Mouse (Mus musculus): ENCODE data around the gene Syngr4. TPM values are rescaled to one million over a fixed set of nuclear protein-coding genes. Genes with fewer than 3 reads are reported as not detected.
A peak's percentile ranks its signal among the peaks of the same experiment; 100 is the strongest.

Syngr4 gene
- polyA plus RNA-seq, 1 experiment from 2014 or later: 0.82 TPM

DNA sequence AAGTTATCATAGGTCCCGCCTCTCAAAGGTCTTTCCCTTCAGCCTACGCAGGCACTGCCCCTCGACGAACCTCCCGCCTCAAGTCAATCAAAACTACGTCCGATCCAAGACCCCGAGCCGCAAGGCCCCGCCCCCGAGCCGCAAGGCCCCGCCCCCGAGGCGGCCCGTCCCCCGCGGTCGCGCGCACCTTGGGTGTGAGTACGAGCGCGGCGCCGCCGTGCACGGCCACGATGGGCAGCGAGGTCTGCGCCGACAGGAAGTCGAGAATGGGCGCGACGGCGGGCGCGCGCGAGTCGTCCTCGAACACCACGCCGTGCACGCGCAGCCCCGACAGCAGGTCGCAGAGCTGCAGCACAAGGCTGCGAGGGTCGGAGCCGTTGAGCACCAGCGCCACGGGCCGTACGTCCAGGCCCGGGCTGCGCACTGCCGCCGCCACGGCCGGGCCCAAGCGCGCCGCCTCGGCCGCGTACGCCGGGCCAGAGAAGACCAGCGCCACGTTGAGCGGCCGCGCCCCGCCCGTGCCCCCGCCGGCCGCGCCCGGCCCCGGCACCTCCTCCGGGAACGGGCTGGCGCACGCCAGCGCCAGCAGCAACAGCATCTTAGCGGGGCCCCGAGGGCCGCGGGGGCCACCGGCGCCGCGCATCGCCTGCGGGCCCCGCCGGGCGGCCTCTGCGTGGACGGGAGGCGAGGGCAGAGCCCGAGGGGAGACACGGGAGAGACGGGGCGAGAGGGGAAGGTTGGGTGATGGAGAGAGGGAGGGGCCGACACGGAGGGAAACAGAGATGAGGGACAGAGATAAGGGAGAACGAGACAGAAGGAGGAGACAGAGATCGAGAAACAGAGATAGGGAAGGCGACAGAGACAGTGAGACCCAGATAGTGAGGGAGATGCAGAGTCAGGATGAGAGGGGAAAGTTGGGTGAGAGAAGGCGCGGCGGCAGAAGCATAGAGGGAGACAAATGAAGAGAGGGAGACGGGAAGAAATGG, 30.3 kb downstream of the Syngr4 start:
- Histone ChIP-seq H3K9ac (ENCODE audit: low read length) (peak overlapping the region; percentile 71), H3K9me3 (ENCODE audit: control insufficient read depth, low read length) (no peaks in the 10 kb centered on the region), H3K36me3 (ENCODE audit: control insufficient read depth, insufficient read depth, low read length) (no peaks in the 10 kb centered on the region), H3K27me3 (ENCODE audit: control insufficient read depth, insufficient read depth, low read length) (peaks cover 36% of the 10 kb centered on the region), H3K4me1 (ENCODE audit: control insufficient read depth, insufficient read depth, low read length) (peaks cover 18% of the 10 kb centered on the region), H3K27ac (ENCODE audit: low read depth, low read length) (no peak overlapping the region), H3K4me3 (ENCODE audit: low read depth, low read length) (peak overlapping the region; percentile 59), H3K4me2 (ENCODE audit: low read depth) (peak overlapping the region; percentile 67)
- DNase-seq (ENCODE audit: low spot score) (peak; percentile 96), ATAC-seq (ENCODE audit: insufficient read depth, low FRiP score, low TSS enrichment) (peak; percentile 59)
- WGBS: 1% methylated on average over 113 of the region's 117 CpGs

DNA sequence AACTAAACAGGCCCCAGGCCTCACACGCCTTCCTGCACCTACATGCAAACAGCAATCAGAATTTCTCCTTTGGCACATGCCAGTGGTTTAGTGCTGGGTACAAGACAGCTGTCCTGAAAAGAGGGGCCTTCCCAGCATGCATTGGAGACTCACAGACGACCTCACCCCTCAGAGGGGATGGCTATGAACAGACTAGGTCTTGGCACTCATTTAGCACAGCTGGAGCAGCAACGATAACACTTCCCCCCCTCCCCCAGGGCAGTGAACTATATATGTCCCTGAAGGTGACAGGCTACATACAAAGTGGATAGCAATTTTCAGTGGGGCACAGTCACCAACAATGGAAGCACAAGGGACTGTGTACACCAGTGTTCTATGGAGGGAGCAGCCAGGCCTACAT, 32.1 kb downstream of the Syngr4 start:
- Histone ChIP-seq H3K9ac (ENCODE audit: low read length) (no peak overlapping the region), H3K27me3 (ENCODE audit: control insufficient read depth, insufficient read depth, low read length) (peaks cover 19% of the 10 kb centered on the region), H3K36me3 (ENCODE audit: control insufficient read depth, insufficient read depth, low read length) (no peaks in the 10 kb centered on the region), H3K4me1 (ENCODE audit: control insufficient read depth, insufficient read depth, low read length) (peaks cover 6% of the 10 kb centered on the region), H3K4me2 (ENCODE audit: low read depth) (no peak overlapping the region), H3K27ac (ENCODE audit: low read depth, low read length) (no peak overlapping the region), H3K9me3 (ENCODE audit: control insufficient read depth, low read length) (no peaks in the 10 kb centered on the region), H3K4me3 (ENCODE audit: low read depth, low read length) (no peak overlapping the region)
- no peak for ATAC-seq (ENCODE audit: insufficient read depth, low FRiP score, low TSS enrichment)
- WGBS: 66% methylated on average over 3 of the region's 3 CpGs
- DNase-seq (ENCODE audit: low spot score): no peak

DNA sequence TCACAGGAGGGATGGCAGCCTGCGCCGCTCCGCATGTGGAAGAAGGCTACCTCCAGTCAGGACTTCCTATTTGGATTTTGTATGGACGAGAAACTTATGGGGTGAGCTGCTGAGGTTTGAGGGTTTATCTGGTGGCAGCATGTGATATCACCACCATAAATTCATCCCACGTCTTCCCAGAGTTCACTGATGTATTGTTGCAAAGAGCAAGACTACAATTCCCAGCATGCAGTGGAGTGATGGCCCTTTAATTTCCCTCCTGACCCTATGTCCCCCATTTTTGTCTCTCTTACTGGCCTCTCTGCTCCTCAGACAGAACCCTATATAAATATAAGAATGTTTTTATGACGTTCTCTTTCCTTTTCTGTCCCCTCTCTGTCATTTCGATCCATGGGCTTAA, 33.7 kb downstream of the Syngr4 start:
- Histone ChIP-seq H3K27me3 (ENCODE audit: control insufficient read depth, insufficient read depth, low read length) (peaks cover 9% of the 10 kb centered on the region), H3K4me1 (ENCODE audit: control insufficient read depth, insufficient read depth, low read length) (peaks cover 2% of the 10 kb centered on the region), H3K4me3 (ENCODE audit: low read depth, low read length) (no peak overlapping the region), H3K27ac (ENCODE audit: low read depth, low read length) (no peak overlapping the region), H3K4me2 (ENCODE audit: low read depth) (no peak overlapping the region), H3K9ac (ENCODE audit: low read length) (no peak overlapping the region), H3K9me3 (ENCODE audit: control insufficient read depth, low read length) (no peaks in the 10 kb centered on the region), H3K36me3 (ENCODE audit: control insufficient read depth, insufficient read depth, low read length) (no peaks in the 10 kb centered on the region)
- 90% methylated on average over 7 of the region's 7 CpGs for WGBS
- no peak for ATAC-seq (ENCODE audit: insufficient read depth, low FRiP score, low TSS enrichment)
- DNase-seq (ENCODE audit: low spot score): no peak

DNA sequence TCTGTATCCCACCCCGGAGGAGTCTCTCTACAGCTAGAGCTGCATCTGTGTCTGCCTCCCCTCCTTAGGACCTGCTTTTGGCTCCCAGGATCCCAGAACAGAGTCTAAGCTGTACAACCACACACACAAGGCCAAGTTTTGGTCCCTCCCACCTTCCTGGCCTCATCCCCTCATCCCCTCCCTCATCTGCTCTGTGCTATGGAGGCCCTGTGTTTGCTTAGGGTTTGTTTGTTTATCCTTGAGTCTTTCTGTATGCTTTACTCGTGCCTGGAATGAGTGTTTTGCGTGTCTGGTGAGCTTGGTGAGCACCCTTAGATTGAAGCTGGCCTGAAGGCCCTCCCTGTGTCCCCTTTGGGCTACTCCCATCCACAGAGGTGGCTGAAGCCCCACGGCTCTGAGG, 37.5 kb downstream of the Syngr4 start:
- H3K4me3 ChIP-seq (ENCODE audit: low read depth, low read length): no peak overlapping the region

DNA sequence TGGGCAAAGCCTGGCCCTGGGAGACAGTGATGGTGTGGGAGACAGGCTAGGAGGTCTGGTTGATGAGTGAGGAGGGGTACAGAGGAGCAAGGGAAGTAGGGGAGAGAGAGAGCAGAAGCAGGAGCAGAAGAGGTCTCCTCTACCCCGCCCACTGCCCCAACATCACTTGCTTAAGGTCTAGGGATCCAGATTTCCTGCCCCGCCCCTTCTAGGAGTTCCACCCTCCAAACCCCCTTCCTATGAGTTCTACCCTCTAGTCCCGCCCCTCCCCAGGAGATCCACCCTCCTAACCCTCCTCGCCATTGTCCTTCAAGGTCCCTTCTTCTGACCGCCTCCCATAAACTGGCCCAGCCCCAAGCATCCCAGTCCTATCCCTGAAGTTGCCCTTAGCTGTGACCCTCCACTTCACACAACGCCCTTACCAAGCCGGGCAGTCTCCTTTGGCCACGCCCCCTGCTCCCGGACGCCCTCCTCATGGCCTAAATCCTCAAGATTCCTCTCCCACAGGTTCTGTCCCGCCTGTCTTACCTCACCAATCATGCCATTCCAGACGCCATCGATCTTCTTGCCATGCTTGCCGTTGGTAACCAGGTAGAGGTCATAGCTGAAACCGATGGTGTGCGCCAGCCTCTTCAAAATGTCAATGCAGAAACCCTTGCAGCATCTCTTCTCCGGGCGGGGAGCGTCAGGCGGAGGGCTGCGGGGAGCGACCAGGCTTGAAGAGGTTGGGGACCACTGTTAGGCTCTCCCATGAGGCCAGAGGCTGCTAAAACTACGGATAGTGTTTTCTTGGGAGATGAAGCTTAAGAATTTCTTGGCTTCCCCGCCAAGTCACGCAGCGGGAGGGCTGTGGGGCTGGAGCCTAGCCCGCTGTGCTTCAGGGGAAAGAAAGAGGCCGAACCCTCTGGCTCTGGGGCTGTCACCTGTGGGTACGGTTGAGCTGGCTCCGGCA, 39.3 kb downstream of the Syngr4 start:
- 2% methylated on average over 30 of the region's 30 CpGs for WGBS
- no peak for ATAC-seq (ENCODE audit: insufficient read depth, low FRiP score, low TSS enrichment)
- Histone ChIP-seq H3K9ac (ENCODE audit: low read length) (peak overlapping the region; percentile 42), H3K4me1 (ENCODE audit: control insufficient read depth, insufficient read depth, low read length) (no peaks in the 10 kb centered on the region), H3K36me3 (ENCODE audit: control insufficient read depth, insufficient read depth, low read length) (no peaks in the 10 kb centered on the region), H3K4me2 (ENCODE audit: low read depth) (peak overlapping the region; percentile 54), H3K4me3 (ENCODE audit: low read depth, low read length) (peak overlapping the region; percentile 31), H3K27me3 (ENCODE audit: control insufficient read depth, insufficient read depth, low read length) (peaks cover 10% of the 10 kb centered on the region; the same call in 1 of the 2 replicates), H3K27ac (ENCODE audit: low read depth, low read length) (no peak overlapping the region), H3K9me3 (ENCODE audit: control insufficient read depth, low read length) (no peaks in the 10 kb centered on the region)
- DNase-seq (ENCODE audit: low spot score): no peak

More for the DNA sequence above, 37.5 kb downstream of the Syngr4 start:
- 63% methylated on average over 4 of the region's 4 CpGs for WGBS
- Histone ChIP-seq H3K4me1 (ENCODE audit: control insufficient read depth, insufficient read depth, low read length) (no peaks in the 10 kb centered on the region), H3K4me2 (ENCODE audit: low read depth) (no peak overlapping the region), H3K9ac (ENCODE audit: low read length) (no peak overlapping the region), H3K27ac (ENCODE audit: low read depth, low read length) (no peak overlapping the region), H3K27me3 (ENCODE audit: control insufficient read depth, insufficient read depth, low read length) (peaks cover 10% of the 10 kb centered on the region; the same call in 1 of the 2 replicates), H3K9me3 (ENCODE audit: control insufficient read depth, low read length) (no peaks in the 10 kb centered on the region), H3K36me3 (ENCODE audit: control insufficient read depth, insufficient read depth, low read length) (no peaks in the 10 kb centered on the region)
- DNase-seq (ENCODE audit: low spot score) (no peak), ATAC-seq (ENCODE audit: insufficient read depth, low FRiP score, low TSS enrichment) (no peak)

DNA sequence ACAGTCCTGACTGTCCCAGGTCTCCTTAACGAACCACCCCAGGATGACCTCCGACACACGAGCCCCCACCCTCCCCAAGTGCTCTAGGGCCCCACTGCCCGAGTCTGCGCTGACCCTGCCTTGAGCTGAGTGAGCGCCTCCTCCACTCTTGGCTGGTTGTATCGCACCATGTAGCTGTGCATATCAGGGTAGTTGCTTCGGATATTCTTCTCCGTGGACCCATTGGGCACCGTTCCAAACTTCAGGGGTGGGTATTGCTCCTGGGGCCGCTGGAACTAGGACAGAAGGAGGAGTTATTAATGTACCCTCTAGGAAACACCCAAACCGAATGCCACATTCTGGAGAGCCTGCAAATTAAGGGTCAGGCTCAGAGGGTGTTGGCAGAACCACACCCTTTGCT, 43.4 kb downstream of the Syngr4 start:
- no peaks in the 10 kb centered on the region for H3K36me3 ChIP-seq (ENCODE audit: control insufficient read depth, insufficient read depth, low read length)
- H3K9ac ChIP-seq (ENCODE audit: low read length): no peak overlapping the region
- H3K27me3 ChIP-seq (ENCODE audit: control insufficient read depth, insufficient read depth, low read length): peaks cover 7% of the 10 kb centered on the region; the same call in 1 of the 2 replicates
- H3K4me2 ChIP-seq (ENCODE audit: low read depth): no peak overlapping the region
- H3K4me1 ChIP-seq (ENCODE audit: control insufficient read depth, insufficient read depth, low read length): no peaks in the 10 kb centered on the region
- 86% methylated on average over 12 of the region's 12 CpGs for WGBS
- no peak for ATAC-seq (ENCODE audit: insufficient read depth, low FRiP score, low TSS enrichment)
- H3K27ac ChIP-seq (ENCODE audit: low read depth, low read length): no peak overlapping the region
- no peak overlapping the region for H3K4me3 ChIP-seq (ENCODE audit: low read depth, low read length)
- H3K9me3 ChIP-seq (ENCODE audit: control insufficient read depth, low read length): no peaks in the 10 kb centered on the region
- DNase-seq (ENCODE audit: low spot score): no peak

DNA sequence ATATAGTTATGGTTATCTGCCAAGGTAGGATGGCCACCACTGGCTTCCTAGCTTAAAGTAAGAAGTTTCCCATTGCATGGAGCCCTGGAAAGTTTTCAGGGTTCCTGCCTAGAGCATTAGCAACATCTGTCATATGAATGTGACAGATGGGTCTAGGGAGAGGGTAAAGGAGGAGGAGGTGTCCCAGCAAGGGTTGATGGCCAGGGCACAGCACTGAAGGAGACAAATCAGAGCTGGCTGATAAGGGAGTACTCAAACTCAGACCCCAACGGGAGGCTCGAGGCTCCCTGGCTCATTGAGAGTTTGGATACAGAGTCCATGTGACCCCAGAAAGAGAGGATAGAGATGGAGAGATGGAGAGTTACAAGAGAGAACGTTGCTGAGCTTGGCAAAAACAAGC, 45.9 kb downstream of the Syngr4 start:
- Histone ChIP-seq H3K4me3 (ENCODE audit: low read depth, low read length) (no peak overlapping the region), H3K9me3 (ENCODE audit: control insufficient read depth, low read length) (no peaks in the 10 kb centered on the region), H3K4me2 (ENCODE audit: low read depth) (no peak overlapping the region), H3K36me3 (ENCODE audit: control insufficient read depth, insufficient read depth, low read length) (no peaks in the 10 kb centered on the region), H3K4me1 (ENCODE audit: control insufficient read depth, insufficient read depth, low read length) (no peaks in the 10 kb centered on the region), H3K9ac (ENCODE audit: low read length) (no peak overlapping the region), H3K27me3 (ENCODE audit: control insufficient read depth, insufficient read depth, low read length) (no peaks in the 10 kb centered on the region), H3K27ac (ENCODE audit: low read depth, low read length) (no peak overlapping the region)
- no peak for ATAC-seq (ENCODE audit: insufficient read depth, low FRiP score, low TSS enrichment)
- no peak for DNase-seq (ENCODE audit: low spot score)
- 85% methylated on average over 3 of the region's 3 CpGs for WGBS

DNA sequence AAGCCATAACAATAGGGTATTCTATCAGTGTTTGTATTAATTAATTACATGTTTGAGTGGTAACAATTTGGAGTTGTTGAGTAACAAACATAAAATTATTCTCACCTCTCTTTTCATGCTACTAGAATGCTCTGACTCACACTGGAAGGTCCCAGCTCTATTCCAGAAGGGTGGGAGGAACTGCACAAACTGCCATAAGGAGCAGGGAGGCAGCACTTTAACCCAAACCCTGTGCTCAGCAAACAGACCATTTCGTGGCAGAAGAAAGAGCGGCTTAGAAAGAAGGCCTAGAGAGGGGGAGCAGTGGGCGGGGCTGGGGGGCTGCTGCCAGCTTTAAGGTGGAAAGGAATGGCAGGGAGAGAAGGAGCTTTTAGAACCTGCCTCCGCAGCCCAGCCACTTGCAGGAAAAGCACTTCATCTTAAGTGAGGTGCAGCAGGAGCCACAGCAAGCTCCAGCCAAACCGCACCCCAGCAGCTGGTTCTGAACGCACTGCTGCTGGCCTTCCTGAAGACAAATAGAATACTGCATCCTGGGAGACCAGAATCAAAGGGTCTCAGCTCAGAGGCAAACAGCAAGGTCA, 48.0 kb downstream of the Syngr4 start:
- ATAC-seq (ENCODE audit: insufficient read depth, low FRiP score, low TSS enrichment) (no peak), DNase-seq (ENCODE audit: low spot score) (no peak)
- H3K4me3 ChIP-seq (ENCODE audit: low read depth, low read length): no peak overlapping the region
- H3K4me2 ChIP-seq (ENCODE audit: low read depth): no peak overlapping the region
- no peaks in the 10 kb centered on the region for H3K9me3 ChIP-seq (ENCODE audit: control insufficient read depth, low read length)
- no peaks in the 10 kb centered on the region for H3K36me3 ChIP-seq (ENCODE audit: control insufficient read depth, insufficient read depth, low read length)
- 15% methylated on average over 6 of the region's 6 CpGs for WGBS
- peak overlapping the region; percentile 12; the same call in 1 of the 2 replicates for H3K9ac ChIP-seq (ENCODE audit: low read length)
- H3K27me3 ChIP-seq (ENCODE audit: control insufficient read depth, insufficient read depth, low read length): no peaks in the 10 kb centered on the region
- no peaks in the 10 kb centered on the region for H3K4me1 ChIP-seq (ENCODE audit: control insufficient read depth, insufficient read depth, low read length)
- no peak overlapping the region for H3K27ac ChIP-seq (ENCODE audit: low read depth, low read length)
